Mouse (Mus musculus) CD4-positive naive resting alpha-beta T cell, adult 76 days (primary cell): ENCODE results near the gene Gm49486. TPM values are rescaled to one million over a fixed set of nuclear protein-coding genes. Genes with fewer than 3 reads are reported as not detected.

ENCODE experiments used
- total RNA-seq: library from RNA; stranded (reverse); gene quantifications from one replicate; pipeline ENCODE4 v1.2.4, GENCODE M21; 2023

Gm49486 gene
- total RNA-seq: 0.73 TPM

GRCm38 (mm10) chr15:79229058-79229821 lies at the start of gene Gm49486, which contains the start of gene Pick1:
TSS of gene Gm49486 (plus strand) at chr15:79229391.
TSS of gene Pick1 (plus strand) at chr15:79229173.

DNA sequence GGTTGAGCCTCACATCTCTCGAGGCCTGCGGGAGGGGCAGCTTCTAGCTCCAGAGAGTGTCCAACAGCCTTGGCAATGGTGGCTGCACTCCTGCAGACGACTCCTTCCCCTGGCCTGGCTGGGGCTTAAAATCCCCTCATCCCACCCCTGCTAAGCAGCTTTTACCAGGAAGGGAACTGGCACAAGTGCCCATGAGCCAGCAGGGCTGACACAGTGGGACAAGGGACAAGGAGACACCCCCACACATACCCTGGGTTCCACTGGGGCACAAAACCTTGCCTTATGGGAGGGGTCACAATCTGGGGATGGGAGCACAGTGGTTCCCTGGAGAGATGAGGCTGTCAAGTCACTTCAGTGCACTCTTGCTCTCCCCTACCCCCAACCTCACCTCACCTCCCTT lies 25.5 kb downstream of the Gm49486 start, which contains the start of gene Slc16a8:
Gene Slc16a8, minus strand, starts transcription at position 101 of the 400 bp plus-strand sequence.

GRCm38 (mm10) chr15:79285399-79285798 lies 56.2 kb downstream of the Gm49486 start, which contains the start of gene Baiap2l2:
TSS of gene Baiap2l2 (minus strand) at chr15:79285537.

Other genes with a start within 250 kb of the Gm49486 start
- 9.1 TPM for gene H1f0, start 200.9 kb upstream of the Gm49486 start, total RNA-seq
- gene Galr3, start 187.5 kb upstream of the Gm49486 start, total RNA-seq: not detected
- 29.3 TPM for gene Ankrd54, start 166.5 kb upstream of the Gm49486 start, total RNA-seq
- gene Eif3l, start 154.2 kb upstream of the Gm49486 start, total RNA-seq: 118 TPM
- 64.6 TPM for gene Micall1, start 120.5 kb upstream of the Gm49486 start, total RNA-seq
- gene Polr2f, start 88.4 kb upstream of the Gm49486 start, total RNA-seq: 38.1 TPM
- not detected for gene 1700088E04Rik, start 88.1 kb upstream of the Gm49486 start, total RNA-seq
- gene Sox10, start 64.2 kb upstream of the Gm49486 start, total RNA-seq: not detected
- 26.0 TPM for gene Pick1, start 218 bp upstream of the Gm49486 start, total RNA-seq
- gene Slc16a8, start 25.4 kb downstream of the Gm49486 start, total RNA-seq: not detected
- 1.9 TPM for gene Baiap2l2, start 56.1 kb downstream of the Gm49486 start, total RNA-seq
- gene Pla2g6, start 99.0 kb downstream of the Gm49486 start, total RNA-seq: 13.1 TPM
- 241 TPM for gene Maff, start 117.2 kb downstream of the Gm49486 start, total RNA-seq
- 46.1 TPM for gene Tmem184b, start 174.2 kb downstream of the Gm49486 start, total RNA-seq
- 100 TPM for gene Csnk1e, start 226.2 kb downstream of the Gm49486 start, total RNA-seq